11 mouse cellular contexts compared by ENCODE assay signal in the genomic region with DNA sequence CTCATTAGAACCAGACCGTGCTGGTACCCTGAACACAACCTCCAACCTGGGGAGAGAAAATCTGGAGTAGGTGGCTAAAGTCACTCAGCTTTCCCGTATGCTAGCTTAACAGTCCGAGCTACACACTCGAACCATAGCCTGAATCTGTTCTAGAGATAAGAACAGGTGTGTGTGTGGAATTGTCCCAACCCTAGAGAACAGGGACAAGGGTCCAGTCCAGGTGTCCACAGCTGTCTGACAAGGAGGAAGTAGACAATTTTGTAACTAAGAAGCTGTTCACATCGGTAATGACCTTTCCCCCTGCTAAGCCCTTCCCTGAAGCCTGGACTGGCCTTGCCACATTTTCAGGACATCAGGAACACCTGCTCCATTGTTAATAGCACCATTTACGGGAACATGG.
DNase-seq lines count a peak whose midpoint lies in the region; ATAC-seq and TF ChIP-seq lines count a peak whose summit lies in the region.
"Had no signal": no experiment of that assay in that cellular context is flagged by ENCODE, and none has a peak within 500 bp of the region (broad histone marks: within the 10 kb centered on the region; RNA-seq: fewer than 3 reads in every experiment).

No protein-coding gene starts in this region.

- no peaks in the 10 kb centered on the region for H3K9me3 ChIP-seq in heart, embryonic 15.5 days (replicated peaks)
- H3K9me3 ChIP-seq in liver, embryonic 11.5 days (ENCODE audit: control insufficient read depth, low read length): no peaks in the 10 kb centered on the region
- H3K9me3 ChIP-seq in liver, embryonic 14.5 days (ENCODE audit: control insufficient read depth, low read length): no peaks in the 10 kb centered on the region
- H3K9me3 ChIP-seq: embryonic facial prominence, embryonic 13.5 days had no signal

- TF ChIP-seq POLR2A in bone marrow macrophage, adult 2 months (IDR thresholded peaks at IDR 0.05; ENCODE audit: borderline replicate concordance, low read depth, low read length): no peak

- 0 out of 2 replicates have a peak overlapping the region, but pooled peaks have one; percentile 9 for H3K27ac ChIP-seq in heart, embryonic 15.5 days
- peak overlapping the region; percentile 25; the same call in 1 of the 2 replicates for H3K27ac ChIP-seq in liver, embryonic 11.5 days (ENCODE audit: low read depth, low read length)
- H3K27ac ChIP-seq in bone marrow macrophage, adult 2 months (ENCODE audit: insufficient read depth, low read depth, low read length): 0 out of 2 replicates have a peak overlapping the region, but pooled peaks have one; percentile 0
- H3K27ac ChIP-seq in liver, embryonic 14.5 days: no peak overlapping the region
- H3K27ac ChIP-seq: embryonic facial prominence, embryonic 13.5 days had no signal

- H3K36me3 ChIP-seq in heart, embryonic 15.5 days: no peaks in the 10 kb centered on the region
- no peaks in the 10 kb centered on the region for H3K36me3 ChIP-seq in liver, embryonic 11.5 days (ENCODE audit: control insufficient read depth, insufficient read depth, low read length)
- no peaks in the 10 kb centered on the region for H3K36me3 ChIP-seq in liver, embryonic 14.5 days (replicated peaks; ENCODE audit: control insufficient read depth, insufficient read depth, low read depth)
- H3K36me3 ChIP-seq: embryonic facial prominence, embryonic 13.5 days had no signal

- H3K9ac ChIP-seq in heart, embryonic 15.5 days: no peak overlapping the region
- no peak overlapping the region for H3K9ac ChIP-seq in liver, embryonic 11.5 days (ENCODE audit: low read depth, low read length)
- H3K9ac ChIP-seq in liver, embryonic 14.5 days (replicated peaks): no peak overlapping the region
- H3K9ac ChIP-seq: embryonic facial prominence, embryonic 13.5 days had no signal

- no peak for TF ChIP-seq CTCF in bone marrow macrophage, adult 2 months (IDR thresholded peaks at IDR 0.05; ENCODE audit: low read depth, low read length)
- no peak for TF ChIP-seq CTCF in liver, embryonic 14.5 days (IDR thresholded peaks at IDR 0.05; ENCODE audit: low read depth)

- DNase-seq in heart, postnatal 10 days: no peak
- DNase-seq in liver, embryonic 11.5 days (ENCODE audit: low spot score): no peak
- DNase-seq in liver: no peak
- DNase-seq in liver, embryonic 14.5 days (ENCODE audit: low read depth in 3 of 3, low spot score in 3 of 3): no peak
- DNase-seq: cerebellum, adult 2 months; gastrocnemius, postnatal 25 days; right cerebral cortex, postnatal 14 days had no signal

- no peak for ATAC-seq in heart, embryonic 15.5 days (replicated peaks; ENCODE audit: insufficient number of reproducible peaks, insufficient read depth, low FRiP score, low read depth)
- ATAC-seq in liver, embryonic 11.5 days (replicated peaks; ENCODE audit: low FRiP score): no peak
- ATAC-seq in liver, embryonic 14.5 days (ENCODE audit: insufficient read depth): no peak
- no peak for ATAC-seq in activated CD4-positive, CD25-positive, alpha-beta regulatory T cell, adult 4 months

- H3K4me1 ChIP-seq in heart, embryonic 15.5 days (replicated peaks): peaks cover 30% of the 10 kb centered on the region
- peaks cover 47% of the 10 kb centered on the region for H3K4me1 ChIP-seq in liver, embryonic 11.5 days (replicated peaks; ENCODE audit: control insufficient read depth, insufficient read depth, low read length)
- peaks cover 18% of the 10 kb centered on the region for H3K4me1 ChIP-seq in bone marrow macrophage, adult 2 months (ENCODE audit: control insufficient read depth, insufficient read depth, low read length)
- peaks cover 25 to 39% of the 10 kb centered on the region in 2 experiments for H3K4me1 ChIP-seq in liver, embryonic 14.5 days (replicated peaks; ENCODE audit: control insufficient read depth in 2 of 2, insufficient read depth in 2 of 2, low read length in 1 of 2)

- no peak overlapping the region for H3K4me3 ChIP-seq in heart, embryonic 15.5 days
- H3K4me3 ChIP-seq in liver, embryonic 11.5 days (ENCODE audit: low read depth, low read length): no peak overlapping the region
- no peak overlapping the region for H3K4me3 ChIP-seq in bone marrow macrophage, adult 2 months (ENCODE audit: insufficient read depth, low read length)
- H3K4me3 ChIP-seq in liver, embryonic 14.5 days (ENCODE audit: insufficient read depth in 1 of 2, low read depth in 2 of 2, low read length in 2 of 2): no peak overlapping the region
- H3K4me3 ChIP-seq: embryonic facial prominence, embryonic 13.5 days had no signal

- H3K4me2 ChIP-seq in heart, embryonic 15.5 days: 0 out of 2 replicates have a peak overlapping the region, but pooled peaks have one; percentile 52
- peak overlapping the region; percentile 16; the same call in 1 of the 2 replicates for H3K4me2 ChIP-seq in liver, embryonic 11.5 days
- 0 out of 2 replicates have a peak overlapping the region, but pooled peaks have one; percentile 15 for H3K4me2 ChIP-seq in liver, embryonic 14.5 days (ENCODE audit: low read depth)

- intact Hi-C loops in heart, postnatal 10 days (cut with DNase I): loop anchor here (5.0 kb wide), 1 partner anchor 114 kb away; no protein-coding TSS in a partner anchor

- 60% methylated on average over 6 of the region's 6 CpGs for WGBS in heart, embryonic 15.5 days
- 50% methylated on average over 6 of the region's 6 CpGs for WGBS in liver, embryonic 11.5 days
- 32% methylated on average over 6 of the region's 6 CpGs for WGBS in liver, embryonic 14.5 days (ENCODE audit: insufficient replicate concordance)

- no peak for TF ChIP-seq EP300 in liver, embryonic 14.5 days (IDR thresholded peaks at IDR 0.05; ENCODE audit: low read depth)

- peaks cover 5% of the 10 kb centered on the region; the same call in 1 of the 2 replicates for H3K27me3 ChIP-seq in heart, embryonic 15.5 days
- H3K27me3 ChIP-seq in liver, embryonic 11.5 days (replicated peaks; ENCODE audit: control insufficient read depth, insufficient read depth, low read length): no peaks in the 10 kb centered on the region; the same call in 1 of the 2 replicates
- no peaks in the 10 kb centered on the region for H3K27me3 ChIP-seq in liver, embryonic 14.5 days (ENCODE audit: control insufficient read depth, insufficient read depth, low read length)
- H3K27me3 ChIP-seq: embryonic facial prominence, embryonic 13.5 days had no signal
